Mouse (Mus musculus) left cerebral cortex, postnatal 4 days (tissue): ENCODE measurements at regions not wholly inside any gene's neighbourhood (a gene's known extent, or its start where the extent isn't known, plus 50 kb on each side); places are given as distances from the start of the nearest gene placed in this dataset.
"Not testable (repeated sequence)": the region's sequence is repeated elsewhere in the genome, so short reads cannot be mapped to it uniquely, and the experiment has no call there.

Experiments used
- DNase-seq: peaks from one replicate; pipeline ENCODE4 v3.0.0-alpha.2; 2022
- intact Hi-C: fragments of 180-260 bp; cut with DNase I; formaldehyde crosslinking; loops from one replicate; pipeline ENCODE4 v1.15.1; 2025

GRCm38 (mm10) chr13:20039590-20039989, 50.8 kb upstream of the Elmo1 start:
- intact Hi-C loops = no loop called here
- DNase-seq = no peak

- intact Hi-C loops = no loop called here
- DNase-seq = peak; percentile 19
Observed at GRCm38 (mm10) chr13:20038463-20038862, 51.9 kb upstream of the Elmo1 start.

GRCm38 (mm10) chr13:20037436-20037835, 53.0 kb upstream of the Elmo1 start:
- DNase-seq = no peak

GRCm38 (mm10) chr13:20033937-20034735, 56.3 kb upstream of the Elmo1 start:
- no peak for DNase-seq
- intact Hi-C loops = no loop called here

More at GRCm38 (mm10) chr13:20037436-20037835, 53.0 kb upstream of the Elmo1 start:
- intact Hi-C loops = no loop called here

- no peak for DNase-seq
- intact Hi-C loops = no loop called here
Observed at GRCm38 (mm10) chr13:20031660-20032059, 58.7 kb upstream of the Elmo1 start.

- intact Hi-C loops = no loop called here
Observed at GRCm38 (mm10) chr13:20031082-20031481, 59.3 kb upstream of the Elmo1 start.

GRCm38 (mm10) chr13:20026612-20027011, 63.8 kb upstream of the Elmo1 start:
- DNase-seq = no peak
- intact Hi-C loops = no loop called here

More at GRCm38 (mm10) chr13:20031082-20031481, 59.3 kb upstream of the Elmo1 start:
- no peak for DNase-seq

GRCm38 (mm10) chr13:20016454-20016853, 73.9 kb upstream of the Elmo1 start:
- DNase-seq, intact Hi-C loops: not testable (repeated sequence)

GRCm38 (mm10) chr13:20012621-20013020, 77.8 kb upstream of the Elmo1 start:
- intact Hi-C loops = no loop called here
- peak; percentile 26 for DNase-seq

GRCm38 (mm10) chr13:20009164-20009563, 81.2 kb upstream of the Elmo1 start:
- intact Hi-C loops = no loop called here
- DNase-seq = no peak

- intact Hi-C loops = no loop called here
Observed at GRCm38 (mm10) chr13:20007561-20007960, 82.8 kb upstream of the Elmo1 start.

GRCm38 (mm10) chr13:19997606-19998005, 92.8 kb upstream of the Elmo1 start:
- intact Hi-C loops = no loop called here
- DNase-seq = no peak

More at GRCm38 (mm10) chr13:20007561-20007960, 82.8 kb upstream of the Elmo1 start:
- DNase-seq = no peak

- DNase-seq = no peak
Observed at GRCm38 (mm10) chr13:19975621-19976020, 114.8 kb upstream of the Elmo1 start.

GRCm38 (mm10) chr13:19966566-19966965, 123.8 kb upstream of the Elmo1 start:
- DNase-seq = no peak
- intact Hi-C loops = no loop called here

More at GRCm38 (mm10) chr13:19975621-19976020, 114.8 kb upstream of the Elmo1 start:
- intact Hi-C loops = no loop called here

- intact Hi-C loops = no loop called here
- no peak for DNase-seq
Observed at GRCm38 (mm10) chr13:19963031-19963430, 127.4 kb upstream of the Elmo1 start.

GRCm38 (mm10) chr13:19928761-19929160, 104.7 kb upstream of the Gpr141 start:
- intact Hi-C loops = no loop called here
- DNase-seq = no peak

- no peak for DNase-seq
- intact Hi-C loops = no loop called here
Observed at GRCm38 (mm10) chr13:19927807-19928206, 103.8 kb upstream of the Gpr141 start.

GRCm38 (mm10) chr13:19921084-19921827, 97.2 kb upstream of the Gpr141 start:
- DNase-seq = no peak
- intact Hi-C loops = no loop called here

- DNase-seq = peak; percentile 8
Observed at GRCm38 (mm10) chr13:19911860-19912584, 88.0 kb upstream of the Gpr141 start.

GRCm38 (mm10) chr13:19902786-19903185, 78.7 kb upstream of the Gpr141 start:
- intact Hi-C loops = no loop called here
- no peak for DNase-seq

More at GRCm38 (mm10) chr13:19911860-19912584, 88.0 kb upstream of the Gpr141 start:
- intact Hi-C loops = no loop called here

GRCm38 (mm10) chr13:19897191-19897590, 73.1 kb upstream of the Gpr141 start:
- DNase-seq = no peak
- intact Hi-C loops = no loop called here
